Mouse (Mus musculus) urinary bladder, adult 2 months (tissue): ENCODE measurements around the gene Atraid. TPM values are rescaled to one million over a fixed set of nuclear protein-coding genes. Genes with fewer than 3 reads are reported as not detected.

Source experiments
- DNase-seq: peaks from one replicate; pipeline ENCODE4 v3.0.0; 2022; ENCODE audit warnings: low spot score
- polyA plus RNA-seq: library from polyadenylated mRNA; depleted of rRNA; stranded (reverse); fragments of >200 nt; gene quantifications from 2 replicates; pipeline ENCODE4 v1.2.3, GENCODE M21; 2012; rRNA removed

Gene Atraid
- polyA plus RNA-seq, 1 experiment: 174 TPM

- DNase-seq: no peak
These were observed 46.9 kb downstream of the Atraid start for GRCm38 (mm10) chr5:31094799-31095691.

- DNase-seq: no peak
These were observed 47.8 kb downstream of the Atraid start for GRCm38 (mm10) chr5:31095711-31096480.

Other genes starting within 250 kb of the Atraid start
- 51.9 and 59.3 TPM in 2 replicates for gene Mapre3, start 233.7 kb upstream of the Atraid start, polyA plus RNA-seq
- gene Tmem214, start 180.3 kb upstream of the Atraid start, polyA plus RNA-seq: 52.8 and 60.7 TPM in 2 replicates
- gene Agbl5, start 159.6 kb upstream of the Atraid start, polyA plus RNA-seq: 16.5 and 16.6 TPM in 2 replicates
- gene Ost4, start 140.5 kb upstream of the Atraid start, polyA plus RNA-seq: 268 and 335 TPM in 2 replicates
- gene Emilin1, start 134.9 kb upstream of the Atraid start, polyA plus RNA-seq: 59.2 and 104 TPM in 2 replicates
- 38.4 and 38.9 TPM in 2 replicates for gene Khk, start 126.9 kb upstream of the Atraid start, polyA plus RNA-seq
- gene Cgref1, start 102.7 kb upstream of the Atraid start, polyA plus RNA-seq: 14.0 and 15.0 TPM in 2 replicates
- 166 and 214 TPM in 2 replicates for gene Preb, start 88.0 kb upstream of the Atraid start, polyA plus RNA-seq
- 0.50 and 0.66 TPM in 2 replicates for gene Tcf23, start 79.7 kb upstream of the Atraid start, polyA plus RNA-seq
- 19.4 and 21.3 TPM in 2 replicates for gene Slc5a6, start 612 bp downstream of the Atraid start, polyA plus RNA-seq
- 14.6 and 14.8 TPM in 2 replicates for gene Cad, start 6.5 kb downstream of the Atraid start, polyA plus RNA-seq
- not detected in 2 replicates for gene Dnajc5g, start 58.0 kb downstream of the Atraid start, polyA plus RNA-seq
- 0.04 TPM in 1 of 2 replicates, not detected in the other for gene Slc30a3, start 59.9 kb downstream of the Atraid start, polyA plus RNA-seq
- not detected in 2 replicates for gene Trim54, start 68.4 kb downstream of the Atraid start, polyA plus RNA-seq
- not detected in 2 replicates for gene Ucn, start 90.5 kb downstream of the Atraid start, polyA plus RNA-seq
- gene Mpv17, start 105.9 kb downstream of the Atraid start, polyA plus RNA-seq: 98.9 and 117 TPM in 2 replicates
- gene Gm29609, start 131.6 kb downstream of the Atraid start, polyA plus RNA-seq: 1.5 and 1.7 TPM in 2 replicates
- 78.9 and 87.0 TPM in 2 replicates for gene Gtf3c2, start 131.8 kb downstream of the Atraid start, polyA plus RNA-seq
- 93.5 and 93.8 TPM in 2 replicates for gene Snx17, start 144.9 kb downstream of the Atraid start, polyA plus RNA-seq
- 33.2 and 39.1 TPM in 2 replicates for gene Eif2b4, start 145.1 kb downstream of the Atraid start, polyA plus RNA-seq
- 29.3 and 37.0 TPM in 2 replicates for gene Zfp513, start 154.0 kb downstream of the Atraid start, polyA plus RNA-seq
- 67.0 and 73.4 TPM in 2 replicates for gene Ppm1g, start 172.4 kb downstream of the Atraid start, polyA plus RNA-seq
- gene Nrbp1, start 192.6 kb downstream of the Atraid start, polyA plus RNA-seq: 114 and 127 TPM in 2 replicates
- 0.28 and 0.37 TPM in 2 replicates for gene Gm9970, start 192.9 kb downstream of the Atraid start, polyA plus RNA-seq
- 40.9 and 56.9 TPM in 2 replicates for gene Krtcap3, start 203.4 kb downstream of the Atraid start, polyA plus RNA-seq
- gene Ift172, start 242.8 kb downstream of the Atraid start, polyA plus RNA-seq: 36.1 and 39.8 TPM in 2 replicates
- 14.7 and 17.6 TPM in 2 replicates for gene Fndc4, start 247.8 kb downstream of the Atraid start, polyA plus RNA-seq
- 0.29 and 0.39 TPM in 2 replicates for gene Gckr, start 249.1 kb downstream of the Atraid start, polyA plus RNA-seq